Mouse (Mus musculus): ENCODE results near the gene S1pr3. TPM values are rescaled to one million over a fixed set of nuclear protein-coding genes. Genes with fewer than 3 reads are reported as not detected.

S1pr3 gene
- total RNA-seq (2021) (10 to 100 TPM; 13.3 to 24.5 TPM), polyA plus RNA-seq (2012; rRNA removed) (6.3 and 6.6 TPM in 2 replicates)
- long read RNA-seq, full-length matches to known transcripts: 14 of 16 reads
- long read RNA-seq, partial matches to known transcripts: 0 of 16 reads
- long read RNA-seq, other reads (novel, unspliced or antisense): 2 of 16 reads

- DNase-seq: peak; percentile 62
Observed at GRCm38 (mm10) chr13:51408519-51409001, at the start of gene S1pr3. Gene S1pr3 (plus strand): TSS chr13:51408639.

GRCm38 (mm10) chr13:51360441-51360962, 47.9 kb upstream of the S1pr3 start:
- no peak for DNase-seq

- DNase-seq: no peak
Observed at GRCm38 (mm10) chr13:51363390-51363789, 45.0 kb upstream of the S1pr3 start.

- no peak for DNase-seq
Observed at GRCm38 (mm10) chr13:51363985-51364384, 44.5 kb upstream of the S1pr3 start.

- DNase-seq: no peak
Observed at GRCm38 (mm10) chr13:51365191-51365590, 43.2 kb upstream of the S1pr3 start.

GRCm38 (mm10) chr13:51368346-51368745, 40.1 kb upstream of the S1pr3 start:
- no peak for DNase-seq

GRCm38 (mm10) chr13:51369354-51369753, 39.1 kb upstream of the S1pr3 start:
- DNase-seq: no peak

GRCm38 (mm10) chr13:51373086-51373485, 35.4 kb upstream of the S1pr3 start:
- no peak for DNase-seq

- peak; percentile 41 for DNase-seq
Observed at GRCm38 (mm10) chr13:51374026-51374807, 34.2 kb upstream of the S1pr3 start.

- DNase-seq: no peak
Observed at GRCm38 (mm10) chr13:51378126-51378525, 30.3 kb upstream of the S1pr3 start.

- DNase-seq: peak; percentile 25
Observed at GRCm38 (mm10) chr13:51379596-51379995, 28.8 kb upstream of the S1pr3 start.

- DNase-seq: no peak
Observed at GRCm38 (mm10) chr13:51381498-51381897, 26.9 kb upstream of the S1pr3 start.

GRCm38 (mm10) chr13:51384899-51385298, 23.5 kb upstream of the S1pr3 start:
- no peak for DNase-seq

GRCm38 (mm10) chr13:51387908-51388307, 20.5 kb upstream of the S1pr3 start:
- no peak for DNase-seq

GRCm38 (mm10) chr13:51390398-51390797, 18.0 kb upstream of the S1pr3 start:
- DNase-seq: no peak

GRCm38 (mm10) chr13:51391359-51391916, 17.0 kb upstream of the S1pr3 start:
- DNase-seq: no peak

GRCm38 (mm10) chr13:51392256-51392655, 16.2 kb upstream of the S1pr3 start:
- DNase-seq: no peak

GRCm38 (mm10) chr13:51397861-51398260, 10.6 kb upstream of the S1pr3 start:
- no peak for DNase-seq

- DNase-seq: no peak
Observed at GRCm38 (mm10) chr13:51399562-51399961, 8.9 kb upstream of the S1pr3 start.

- peak; percentile 86 for DNase-seq
Observed at GRCm38 (mm10) chr13:51400186-51400719, 8.2 kb upstream of the S1pr3 start.

- peak; percentile 45 for DNase-seq
Observed at GRCm38 (mm10) chr13:51400736-51401501, 7.5 kb upstream of the S1pr3 start.

- peak; percentile 48 for DNase-seq
Observed at GRCm38 (mm10) chr13:51404566-51404965, 3.9 kb upstream of the S1pr3 start.

Data from adrenal gland, adult 2 months (tissue).